Mouse (Mus musculus) thymus, postnatal 10 days (tissue): ENCODE measurements around the gene Btrc.
A peak's percentile ranks its signal among the peaks of the same experiment; 100 is the strongest.

Experiments used
- DNase-seq, 2 experiments: peaks; one replicate each; pipeline ENCODE4 v3.0.0; 2021; ENCODE audit warnings: low spot score in 2 of 2

The Btrc gene

DNA sequence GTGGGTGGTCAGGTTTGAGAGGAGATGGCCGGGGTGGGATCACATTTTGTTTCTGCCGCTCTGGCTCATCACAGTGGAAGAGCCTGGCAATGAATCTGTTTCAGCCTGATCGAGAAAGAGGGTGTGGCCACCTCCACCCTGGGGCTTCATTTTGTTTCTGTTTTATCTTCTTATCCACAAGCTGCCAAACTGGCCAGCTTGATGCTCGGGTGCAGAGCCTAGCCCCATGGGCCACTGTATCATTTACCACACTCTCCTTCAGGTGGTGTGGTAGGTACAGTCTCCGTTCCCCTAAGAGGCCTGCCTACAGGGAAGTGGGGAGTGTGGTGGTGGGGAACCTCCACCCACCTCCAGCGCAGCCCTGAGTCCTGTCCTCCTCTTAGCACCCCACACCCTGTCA is 209.5 kb downstream of the Btrc start:
- DNase-seq: no peak

DNA sequence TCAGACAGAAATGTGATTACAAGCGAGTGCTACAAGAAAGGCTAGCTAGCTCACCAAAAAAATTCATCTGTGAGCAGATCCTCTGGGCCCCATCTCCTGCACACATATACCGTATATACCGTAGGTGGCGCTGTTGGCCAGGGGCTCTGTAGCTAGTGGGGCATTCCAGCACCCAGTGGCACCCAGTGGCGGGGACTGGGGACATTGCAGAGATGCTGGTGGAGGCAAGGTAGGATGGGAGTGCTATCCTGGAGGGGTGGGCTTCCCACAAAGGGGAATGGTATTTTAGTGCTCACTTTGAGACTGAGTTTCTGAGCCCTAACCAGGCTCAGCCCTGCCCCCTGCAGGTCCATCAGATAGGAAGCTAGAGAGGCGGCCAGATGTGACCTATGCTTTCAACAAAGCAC is 210.3 kb downstream of the Btrc start:
- peak; percentile 82 to 90 for DNase-seq

DNA sequence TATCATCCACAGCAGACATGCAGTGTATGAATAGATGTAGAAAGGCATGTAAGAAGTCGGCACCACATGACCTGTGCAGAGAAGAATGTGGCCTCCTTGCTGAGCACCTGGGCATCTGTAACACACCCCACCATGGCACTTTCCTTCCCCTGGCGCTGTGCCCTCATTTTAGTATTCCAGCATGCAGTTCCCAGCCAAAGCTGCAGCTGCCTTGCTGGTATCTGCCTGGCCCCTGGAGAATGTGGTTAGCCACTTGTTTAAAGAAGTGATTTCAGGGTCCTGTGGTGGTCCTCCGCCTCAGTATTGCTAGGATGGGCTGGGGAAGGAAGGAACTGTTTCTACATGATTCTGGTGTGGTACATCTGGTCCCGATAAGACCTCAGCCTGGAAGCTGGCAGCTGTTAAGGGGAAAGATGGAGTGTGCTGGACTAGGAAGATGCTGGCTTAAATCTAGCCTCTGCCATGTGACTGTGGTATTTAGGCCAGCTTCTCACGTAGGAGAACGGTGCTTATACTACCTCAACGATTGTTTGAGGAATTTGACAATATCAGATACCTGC is 210.9 kb downstream of the Btrc start:
- no peak for DNase-seq

DNA sequence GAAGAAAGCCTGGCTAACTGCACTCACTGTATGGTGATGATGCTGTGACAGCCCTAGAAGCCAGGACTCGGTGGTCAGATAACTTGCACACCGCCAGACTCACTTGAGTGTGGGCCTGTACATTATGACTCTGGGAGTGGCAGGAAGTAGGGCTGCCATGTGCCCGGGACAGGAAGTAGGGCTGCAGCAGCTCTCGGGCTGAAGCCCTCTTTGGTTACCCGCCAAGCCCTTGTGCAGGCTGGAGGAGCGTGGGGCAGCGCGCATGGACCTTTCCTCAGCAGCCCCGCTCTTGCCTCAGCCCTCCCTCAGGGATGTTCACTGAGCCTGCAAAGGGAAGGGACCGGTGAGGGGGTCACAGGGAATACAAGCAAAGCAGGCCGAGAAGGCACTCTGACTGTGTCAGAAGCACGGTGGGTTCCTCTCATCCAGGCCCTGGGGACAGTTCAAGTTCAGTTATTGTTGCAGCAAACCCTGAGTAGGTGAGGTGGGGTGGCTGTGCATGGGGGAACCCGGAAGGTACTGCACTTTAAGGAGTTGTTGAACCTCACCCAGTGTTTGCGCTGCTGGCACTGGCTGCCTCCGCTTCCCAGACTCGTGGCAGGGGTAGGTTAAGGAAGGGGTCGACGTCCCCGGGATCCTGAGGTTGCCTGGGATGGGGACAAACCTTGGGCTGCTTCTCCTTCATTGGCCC is 211.6 kb downstream of the Btrc start:
- DNase-seq: peak; percentile 59 to 61

DNA sequence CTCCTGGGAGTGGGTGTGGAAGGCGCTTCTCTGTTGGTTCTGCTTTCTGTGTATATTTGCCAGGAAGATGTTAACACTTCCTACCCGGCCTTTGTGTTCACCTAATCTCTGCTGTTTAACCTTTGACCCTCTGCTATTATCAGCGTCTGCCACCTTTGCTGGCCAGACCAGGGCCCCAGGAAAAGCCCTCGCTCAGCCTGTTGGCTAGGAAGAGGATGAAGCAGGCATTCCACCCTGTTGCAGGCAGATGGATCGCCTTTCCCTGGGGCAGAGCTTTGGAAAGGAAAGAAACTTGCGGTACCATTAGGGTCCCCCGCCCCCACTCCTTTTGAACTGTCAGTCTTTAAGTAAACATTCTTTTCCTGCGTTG is 212.1 kb downstream of the Btrc start:
- no peak for DNase-seq

DNA sequence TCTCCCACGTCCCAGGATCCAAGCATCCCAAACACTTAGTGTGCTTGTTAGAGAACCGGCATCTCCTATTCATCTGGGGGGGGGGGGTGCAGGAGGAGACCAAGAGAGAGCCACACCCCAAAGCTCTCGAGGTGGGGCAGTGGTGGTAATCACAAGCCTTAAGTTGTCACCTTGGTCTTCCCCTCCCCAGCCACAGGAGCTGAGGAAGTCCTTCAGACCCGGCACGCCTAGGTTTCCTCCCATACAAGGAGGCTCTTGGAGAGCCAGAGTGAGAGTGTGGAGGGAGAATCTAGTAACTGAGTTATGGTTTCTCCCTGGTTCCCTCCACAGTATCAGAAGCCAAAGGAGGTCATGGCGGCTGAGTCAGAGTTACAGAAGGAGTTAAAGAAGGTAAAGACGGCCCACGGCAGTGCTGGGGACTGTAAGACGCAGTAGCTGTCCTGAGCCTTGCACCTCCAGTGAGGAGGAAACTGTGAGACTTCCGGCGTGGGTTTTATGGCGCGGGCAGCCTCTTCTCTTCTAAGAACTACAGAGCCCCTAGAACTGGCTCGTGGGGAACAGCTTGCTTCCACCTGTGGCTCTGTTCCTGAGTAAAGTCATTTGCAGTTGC is 213.7 kb downstream of the Btrc start:
- DNase-seq: peak; percentile 69 to 70

DNA sequence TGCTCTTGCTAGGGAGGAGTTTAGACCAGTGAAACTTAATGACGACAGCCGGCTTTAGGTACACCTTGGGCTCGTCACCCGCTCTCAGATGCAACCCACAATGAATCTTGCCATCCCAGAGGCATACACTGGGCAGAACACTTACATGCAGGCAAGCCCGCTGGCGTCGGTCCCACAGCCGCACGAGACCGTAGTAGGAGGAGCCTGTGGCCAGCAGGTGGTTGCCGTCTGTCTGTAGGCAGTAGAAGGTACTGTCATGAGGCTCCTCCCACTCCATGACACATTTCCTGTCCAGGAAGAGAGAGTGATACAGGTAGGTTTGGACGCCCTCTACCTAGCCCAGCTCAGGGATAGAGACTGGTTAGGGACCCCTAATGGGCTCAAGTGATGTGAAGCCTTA is 215.4 kb downstream of the Btrc start:
- DNase-seq: no peak

DNA sequence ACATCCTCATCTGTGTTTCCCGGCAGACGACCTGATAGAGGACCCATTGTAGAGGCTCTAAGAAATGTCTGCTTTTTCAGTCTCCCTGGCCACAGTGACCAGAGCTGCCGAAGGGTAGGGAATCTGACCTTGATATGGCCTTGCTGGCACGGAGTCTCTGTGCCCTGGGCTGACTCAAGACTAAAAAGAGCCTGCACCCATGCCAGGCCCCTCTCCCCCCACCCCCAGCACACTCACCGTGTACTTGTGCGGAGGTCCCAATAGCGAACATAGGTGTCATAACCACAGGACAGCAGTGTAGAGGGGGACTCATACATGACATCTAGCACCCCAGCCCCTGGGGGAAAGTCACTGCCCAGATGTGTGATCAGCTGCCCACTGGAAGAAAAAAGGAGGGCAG is 215.9 kb downstream of the Btrc start:
- no peak for DNase-seq
